Mouse (Mus musculus) stomach, postnatal 0 days (tissue): ENCODE results near the gene Apobec3. TPM values are rescaled to one million over a fixed set of nuclear protein-coding genes. Genes with fewer than 3 reads are reported as not detected.

Experiments used
- ATAC-seq: fragments of 200-750 bp; cut with Nextera tagmentation; 2 replicates; pipeline ENCODE4 v1.8.0; 2017; ENCODE audit not compliant: low FRiP score, low TSS enrichment
- DNase-seq: peaks from one replicate; pipeline ENCODE4 v3.0.0-alpha.2; 2016; ENCODE audit warnings: low spot score
- H3K27ac ChIP-seq: fragments of 300-500 bp; sonication (generic); replicated peaks from 2 replicates; pipeline ENCODE4 v1.5.1; 2014; ENCODE audit warnings: mild to moderate bottlenecking, control low read depth
- H3K27me3 ChIP-seq: fragments of 300-500 bp; sonication (generic); 2 replicates; pipeline ENCODE4 v1.6.1; 2014; ENCODE audit warnings: low read length; ENCODE audit not compliant: control insufficient read depth, insufficient read depth
- H3K36me3 ChIP-seq: fragments of 300-500 bp; sonication (generic); 2 replicates; pipeline ENCODE4 v1.6.1; 2014; ENCODE audit warnings: low read length, mixed read lengths; ENCODE audit not compliant: control insufficient read depth, insufficient read depth
- H3K4me1 ChIP-seq: fragments of 300-500 bp; sonication (generic); replicated peaks from 2 replicates; pipeline ENCODE4 v1.6.1; 2014; ENCODE audit warnings: antibody characterized with exemption; ENCODE audit not compliant: control insufficient read depth, insufficient read depth
- H3K4me2 ChIP-seq: fragments of 300-500 bp; sonication (generic); replicated peaks from 2 replicates; pipeline ENCODE4 v1.6.1; 2014; ENCODE audit warnings: low read depth, mild to moderate bottlenecking, control low read depth, moderate library complexity
- H3K4me3 ChIP-seq: fragments of 300-500 bp; sonication (generic); 2 replicates; pipeline ENCODE4 v1.5.1; 2014; ENCODE audit warnings: low read depth, low read length, control low read depth
- H3K9ac ChIP-seq: fragments of 300-500 bp; sonication (generic); 2 replicates; pipeline ENCODE4 v1.6.1; 2014; ENCODE audit warnings: mild to moderate bottlenecking, low read length, control low read depth, mixed read lengths
- H3K9me3 ChIP-seq: fragments of 300-500 bp; sonication (generic); 2 replicates; pipeline ENCODE4 v1.6.1; 2016; ENCODE audit warnings: low read length; ENCODE audit not compliant: control insufficient read depth
- CTCF ChIP-seq: IDR thresholded peaks from 2 replicates; pipeline ENCODE4 v1.5.1; 2016; ENCODE audit warnings: antibody characterized with exemption, low read depth, mild to moderate bottlenecking, moderate library complexity
- EP300 ChIP-seq: optimal IDR thresholded peaks from 2 replicates; pipeline ENCODE3; 2016; ENCODE audit warnings: antibody characterized with exemption
- WGBS: fragments of 180-500 bp; shearing (Covaris S2); extraction: QIAGEN DNeasy Blood & Tissue Kit; methylation state at CpG from one replicate; pipeline ENCODE4 v1.1.7; 2014; 5-methylcytosine and 5-hydroxymethylcytosine counted together
- polyA plus RNA-seq: library from polyadenylated mRNA; unstranded; fragments of >200 nt; fragmentation: Nextera tagmentation; extraction: Ambion mirVana; gene quantifications from 2 replicates; pipeline ENCODE4 v1.2.1, GENCODE M21; 2015

Gene Apobec3
- polyA plus RNA-seq, 1 experiment from 2014 or later: 18.5 TPM

DNA sequence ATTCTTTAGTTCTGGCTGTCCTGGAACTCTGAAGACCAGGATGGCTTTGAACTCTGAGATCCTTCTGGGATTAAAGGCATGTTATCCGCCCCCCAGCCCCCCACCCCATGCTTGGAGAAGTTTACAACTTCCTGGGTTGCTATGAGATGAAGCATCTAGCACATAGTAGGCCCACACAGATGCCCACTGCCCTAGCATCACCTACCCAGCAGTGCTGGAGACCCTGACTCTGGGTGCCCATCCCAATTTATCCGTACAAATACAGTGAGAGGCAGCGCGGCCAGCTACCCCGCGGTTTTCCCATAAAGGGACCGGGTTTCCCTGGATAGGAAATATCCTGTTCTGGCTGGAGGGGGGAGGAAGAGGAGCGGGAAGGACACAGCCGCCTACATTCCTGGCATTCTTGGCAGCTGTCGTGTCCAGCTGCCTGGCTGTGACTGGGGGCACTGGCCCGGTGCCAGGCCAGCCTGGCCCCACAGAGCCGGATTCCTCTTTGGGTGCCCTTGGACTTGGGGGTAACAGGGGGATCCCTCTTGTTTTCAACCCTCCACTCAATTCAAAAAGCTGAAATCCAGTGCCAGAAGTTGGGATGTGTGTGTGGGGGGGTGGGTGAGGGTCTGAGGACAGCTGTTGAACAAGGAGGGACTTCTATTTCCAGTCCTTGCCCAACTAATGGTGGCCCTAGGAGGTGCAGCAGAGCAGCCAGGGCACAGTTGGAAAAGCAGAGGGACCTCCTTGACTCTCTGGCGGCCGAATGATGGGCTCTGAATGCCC is 60.5 kb downstream of the Apobec3 start:
- no peaks in the 10 kb centered on the region for H3K27me3 ChIP-seq
- peaks cover 3% of the 10 kb centered on the region; the same call in 1 of the 2 replicates for H3K4me1 ChIP-seq
- no peak overlapping the region for H3K4me3 ChIP-seq
- no peak overlapping the region for H3K9ac ChIP-seq
- WGBS: 44% methylated on average over 14 of the region's 14 CpGs
- H3K27ac ChIP-seq: peak overlapping the region; percentile 45
- H3K36me3 ChIP-seq: no peaks in the 10 kb centered on the region
- H3K4me2 ChIP-seq: no peak overlapping the region
- H3K9me3 ChIP-seq: no peaks in the 10 kb centered on the region
- DNase-seq (no peak), ATAC-seq (no peak; the same call in 1 of the 2 replicates)
- no peak for TF ChIP-seq EP300

DNA sequence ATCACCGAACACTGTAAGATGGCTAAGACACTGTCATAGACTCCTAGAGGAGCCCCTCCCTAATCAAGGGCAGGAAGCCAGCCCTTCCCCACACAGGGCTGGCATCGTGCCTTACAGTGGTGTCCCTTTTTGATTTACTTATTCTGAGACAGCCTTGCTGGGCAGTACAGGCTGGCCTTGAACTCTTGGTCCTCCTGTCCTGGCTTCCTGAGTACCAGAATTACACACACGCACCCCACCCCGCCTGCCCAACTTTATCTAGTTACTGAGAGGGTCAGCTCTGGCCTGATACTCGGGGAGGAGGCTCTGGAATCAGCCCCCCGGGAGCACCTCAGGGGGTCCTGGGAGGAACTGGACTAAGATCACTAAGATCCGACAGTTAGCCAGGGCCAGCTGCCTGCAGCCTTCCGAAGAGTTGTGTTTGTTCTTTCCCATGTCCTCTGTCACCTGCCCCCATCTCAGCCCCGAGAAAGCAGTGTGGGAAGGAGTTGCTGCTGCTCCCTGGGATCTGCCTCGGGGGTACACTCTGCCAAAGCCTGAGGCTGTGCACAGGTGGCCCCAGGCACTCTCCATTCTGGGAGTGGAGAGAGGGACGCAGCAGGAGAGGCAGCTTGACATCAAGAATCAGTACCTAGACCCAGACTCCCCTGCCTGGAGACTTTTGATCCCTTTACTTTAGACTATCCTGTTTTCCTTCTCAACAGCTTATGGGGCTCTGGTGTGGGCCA is 61.2 kb downstream of the Apobec3 start:
- no peak overlapping the region for H3K4me2 ChIP-seq
- TF ChIP-seq CTCF: no peak
- H3K36me3 ChIP-seq: no peaks in the 10 kb centered on the region
- no peak overlapping the region for H3K9ac ChIP-seq
- ATAC-seq (no peak), DNase-seq (no peak)
- H3K27me3 ChIP-seq: no peaks in the 10 kb centered on the region
- H3K4me1 ChIP-seq: peaks cover 3% of the 10 kb centered on the region; the same call in 1 of the 2 replicates
- no peak overlapping the region for H3K4me3 ChIP-seq
- 42% methylated on average over 11 of the region's 11 CpGs for WGBS
- H3K9me3 ChIP-seq: no peaks in the 10 kb centered on the region
- peak overlapping the region; percentile 30; the same call in 1 of the 2 replicates for H3K27ac ChIP-seq

DNA sequence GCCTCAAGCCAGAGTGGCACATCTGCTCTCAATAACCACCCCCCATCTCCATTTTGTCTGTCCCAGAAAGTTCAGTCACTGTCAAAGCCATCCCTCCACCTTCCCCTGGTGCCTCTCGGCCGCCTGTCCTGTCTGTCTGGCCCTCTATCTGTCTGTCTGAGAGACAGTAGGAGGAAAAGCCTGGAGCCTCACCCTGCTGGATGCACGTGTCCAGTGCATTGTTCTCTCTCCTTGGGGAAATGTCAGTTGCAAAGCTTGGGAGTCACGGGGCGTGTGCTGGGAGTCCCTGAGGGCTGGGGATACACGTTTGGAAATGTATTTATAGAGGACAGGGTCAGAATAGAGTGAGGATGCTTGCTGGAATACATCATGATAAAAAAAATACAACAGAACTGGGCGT is 62.0 kb downstream of the Apobec3 start:
- ATAC-seq (no peak), DNase-seq (no peak)
- no peak overlapping the region for H3K4me2 ChIP-seq
- H3K4me3 ChIP-seq: no peak overlapping the region
- no peak for TF ChIP-seq CTCF
- no peak for TF ChIP-seq EP300
- H3K36me3 ChIP-seq: no peaks in the 10 kb centered on the region
- H3K27ac ChIP-seq: no peak overlapping the region
- 59% methylated on average over 7 of the region's 7 CpGs for WGBS
- H3K4me1 ChIP-seq: peaks cover 3% of the 10 kb centered on the region; the same call in 1 of the 2 replicates
- no peak overlapping the region for H3K9ac ChIP-seq
- no peaks in the 10 kb centered on the region for H3K27me3 ChIP-seq
- H3K9me3 ChIP-seq: no peaks in the 10 kb centered on the region

DNA sequence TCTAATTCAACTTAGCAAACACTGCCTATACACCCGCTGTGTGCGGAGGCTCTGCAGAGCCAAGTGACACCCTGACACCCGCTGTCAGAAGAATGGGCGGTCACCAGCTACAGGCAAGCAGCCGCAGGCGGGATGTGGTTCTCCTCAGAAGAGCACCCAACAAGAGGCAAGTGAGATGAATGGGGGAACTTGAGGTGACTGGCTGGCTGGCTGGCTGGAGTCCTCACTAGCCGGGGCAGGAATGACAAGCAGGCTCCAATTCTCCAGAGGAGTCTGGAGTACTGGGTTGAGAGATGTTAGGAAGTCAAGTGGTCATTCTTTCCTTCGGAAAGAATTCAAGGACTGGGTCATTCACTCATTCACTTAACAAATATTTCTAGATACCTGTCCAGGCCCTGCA is 65.1 kb downstream of the Apobec3 start:
- TF ChIP-seq EP300 (no peak), CTCF (no peak)
- Histone ChIP-seq H3K27me3 (no peaks in the 10 kb centered on the region), H3K4me3 (no peak overlapping the region), H3K9ac (no peak overlapping the region), H3K9me3 (no peaks in the 10 kb centered on the region), H3K4me2 (no peak overlapping the region), H3K27ac (no peak overlapping the region), H3K36me3 (no peaks in the 10 kb centered on the region), H3K4me1 (no peaks in the 10 kb centered on the region)
- 56% methylated on average over 8 of the region's 8 CpGs for WGBS
- ATAC-seq: no peak
- no peak for DNase-seq

DNA sequence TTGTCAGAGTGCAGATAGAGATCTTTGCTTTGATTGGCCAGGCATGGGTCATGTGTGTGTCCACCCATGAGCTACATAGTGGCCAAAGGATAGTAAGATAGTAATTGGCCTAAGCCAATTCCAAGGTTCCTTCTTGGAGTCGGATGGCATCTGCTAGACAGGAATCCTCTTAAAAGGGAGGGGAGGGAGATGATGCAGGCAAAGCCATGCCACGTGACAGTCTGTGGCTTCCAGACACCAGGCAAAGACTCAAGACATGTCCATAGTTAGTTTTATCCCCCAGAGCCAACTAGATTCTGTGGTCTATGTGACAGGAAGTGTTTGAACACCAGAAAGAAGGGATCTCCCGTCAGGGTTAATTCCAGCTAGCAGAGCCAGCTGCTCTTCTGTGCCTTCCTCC is 67.0 kb downstream of the Apobec3 start:
- DNase-seq: no peak
- H3K27me3 ChIP-seq: no peaks in the 10 kb centered on the region
- H3K27ac ChIP-seq: no peak overlapping the region
- no peaks in the 10 kb centered on the region for H3K36me3 ChIP-seq
- 58% methylated on average over 3 of the region's 3 CpGs for WGBS
- H3K9ac ChIP-seq: no peak overlapping the region
- no peak for TF ChIP-seq EP300
- TF ChIP-seq CTCF: no peak
- no peaks in the 10 kb centered on the region for H3K9me3 ChIP-seq
- no peak overlapping the region for H3K4me3 ChIP-seq
- ATAC-seq: no peak
- no peak overlapping the region for H3K4me2 ChIP-seq
- no peaks in the 10 kb centered on the region for H3K4me1 ChIP-seq

DNA sequence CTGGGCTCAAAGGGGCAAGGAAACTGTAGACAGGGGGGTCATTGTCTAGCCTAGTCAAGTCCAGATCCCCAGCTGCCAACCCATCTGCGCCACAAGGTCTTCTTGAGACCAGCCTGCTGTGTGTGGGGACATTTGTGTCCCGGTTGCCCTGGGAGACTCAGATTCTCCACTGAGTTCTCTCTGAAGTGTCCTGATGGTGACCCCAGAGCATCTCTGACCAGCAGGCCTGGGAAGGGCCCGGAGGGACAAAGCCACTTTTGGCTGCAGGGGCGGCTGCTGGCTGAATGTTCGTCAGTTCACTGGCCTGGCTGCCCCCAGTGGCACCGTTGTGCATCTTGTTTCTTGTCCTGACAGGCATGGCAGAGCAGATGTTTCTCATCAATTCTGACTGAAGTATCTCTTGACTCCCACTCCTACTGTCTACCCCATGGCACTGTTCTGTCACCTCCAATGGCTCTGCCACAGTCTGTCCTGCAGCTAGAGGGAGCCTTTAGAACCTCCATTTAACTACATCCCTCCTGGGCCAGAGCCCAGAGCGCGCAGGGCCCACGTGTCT is 70.0 kb downstream of the Apobec3 start:
- no peaks in the 10 kb centered on the region for H3K36me3 ChIP-seq
- no peaks in the 10 kb centered on the region for H3K27me3 ChIP-seq
- H3K9ac ChIP-seq: no peak overlapping the region
- no peaks in the 10 kb centered on the region for H3K4me1 ChIP-seq
- TF ChIP-seq CTCF (peak; percentile 51), EP300 (no peak)
- ATAC-seq (peak; percentile 61), DNase-seq (no peak)
- H3K4me2 ChIP-seq: no peak overlapping the region
- WGBS: 59% methylated on average over 9 of the region's 9 CpGs
- H3K9me3 ChIP-seq: no peaks in the 10 kb centered on the region
- H3K4me3 ChIP-seq: no peak overlapping the region
- H3K27ac ChIP-seq: no peak overlapping the region
